Mouse (Mus musculus): ENCODE measurements at regions not wholly inside any gene's neighbourhood (a gene's known extent, or its start where the extent isn't known, plus 50 kb on each side); places are given as distances from the start of the nearest gene placed in this dataset.

DNA sequence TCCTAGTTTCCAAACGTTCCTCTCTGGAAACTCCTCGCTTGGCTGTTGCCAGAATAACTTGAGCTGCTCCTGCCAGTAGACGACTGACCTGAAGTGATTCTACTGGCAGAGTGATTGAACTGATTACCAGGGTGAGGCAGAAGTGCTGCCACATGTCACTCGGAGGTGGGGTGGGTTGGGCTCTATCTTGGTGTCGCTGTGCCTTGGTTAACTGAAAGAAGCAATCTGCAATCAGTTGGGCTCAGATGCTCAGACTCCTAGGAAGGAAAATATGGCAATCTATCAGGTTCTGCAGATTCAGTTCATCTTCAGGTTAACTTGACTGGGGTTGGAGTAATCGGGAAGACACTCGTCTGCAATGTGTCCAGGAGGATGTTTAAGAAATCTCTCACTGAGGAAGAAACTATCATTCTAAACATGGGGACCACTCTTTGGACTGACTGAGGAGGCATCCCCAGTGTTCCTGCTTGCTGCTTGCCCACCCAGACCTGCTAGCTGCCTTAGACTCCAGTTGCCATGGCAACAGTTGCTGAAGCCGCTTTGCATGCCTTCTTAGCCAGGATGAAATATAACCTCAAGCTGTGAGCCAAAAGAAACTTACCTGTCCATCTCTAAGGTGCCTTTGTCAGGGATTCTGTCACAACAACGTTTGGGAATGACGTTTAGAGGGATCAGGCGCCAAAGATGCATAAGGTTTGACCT, 184.5 kb upstream of the Adgrl2 start:
- no peak for TF ChIP-seq FLI1 (IDR thresholded peaks at IDR 0.05; ENCODE audit: low read length)
- TF ChIP-seq GATA1 (IDR thresholded peaks at IDR 0.05; ENCODE audit: borderline replicate concordance, low read length) = no peak

Data from megakaryocyte, embryonic 14.5 days (primary cell).